Mouse (Mus musculus) fat pad, adult 2 months (tissue): ENCODE data around the gene Dgki.

ENCODE experiments used
- DNase-seq: peaks from one replicate; pipeline ENCODE4 v3.0.0-alpha.2; 2011; ENCODE audit warnings: low read depth, low spot score; ENCODE audit errors: extremely low read depth

Gene Dgki

DNA sequence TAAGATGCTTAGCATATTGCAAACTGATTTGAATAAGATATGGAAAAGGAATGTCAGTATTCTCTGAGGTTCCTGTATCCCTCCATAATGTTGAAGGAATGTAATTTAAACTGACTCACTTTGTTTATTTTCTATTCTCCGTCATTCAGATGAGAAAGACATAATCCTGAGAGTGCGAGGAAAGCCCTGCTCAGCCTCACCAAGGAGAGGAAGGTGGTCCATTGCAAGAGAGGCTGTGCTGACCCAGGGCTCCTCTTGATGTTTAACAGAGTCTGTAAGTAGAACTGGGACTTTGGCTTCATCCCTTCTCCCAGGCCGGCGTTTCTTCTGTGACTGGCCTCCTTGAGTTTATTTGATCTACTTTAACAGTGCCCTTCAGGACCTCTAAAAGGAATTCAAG lies 423.6 kb downstream of the Dgki start:
- no peak for DNase-seq

GRCm38 (mm10) chr6:36875926-36876325 lies 424.1 kb downstream of the Dgki start:
- no peak for DNase-seq

- no peak for DNase-seq
Measured at GRCm38 (mm10) chr6:36872876-36873275, 427.1 kb downstream of the Dgki start.

DNA sequence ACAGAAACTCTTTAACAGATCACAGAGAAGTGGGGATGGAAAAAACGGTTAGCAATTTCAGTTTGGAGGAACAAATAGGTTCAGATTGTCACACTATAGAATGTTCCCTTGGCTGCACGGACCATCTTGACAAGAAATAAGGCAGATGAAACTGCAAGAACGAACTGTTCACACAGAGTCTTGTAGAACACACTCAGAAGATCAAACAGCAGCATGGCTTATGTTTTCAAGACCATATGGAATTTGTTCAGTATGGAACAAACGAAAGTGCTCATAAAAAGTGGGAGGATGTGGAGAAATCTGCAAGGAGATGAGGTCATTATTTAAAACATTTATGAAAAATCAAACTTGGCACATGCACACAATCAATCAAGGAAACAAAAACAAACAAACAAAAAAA lies 431.8 kb downstream of the Dgki start:
- no peak for DNase-seq

- DNase-seq, result no peak
Measured at GRCm38 (mm10) chr6:36858258-36859041, 441.5 kb downstream of the Dgki start.

GRCm38 (mm10) chr6:36857627-36858257 lies 442.2 kb downstream of the Dgki start:
- DNase-seq, result no peak

DNA sequence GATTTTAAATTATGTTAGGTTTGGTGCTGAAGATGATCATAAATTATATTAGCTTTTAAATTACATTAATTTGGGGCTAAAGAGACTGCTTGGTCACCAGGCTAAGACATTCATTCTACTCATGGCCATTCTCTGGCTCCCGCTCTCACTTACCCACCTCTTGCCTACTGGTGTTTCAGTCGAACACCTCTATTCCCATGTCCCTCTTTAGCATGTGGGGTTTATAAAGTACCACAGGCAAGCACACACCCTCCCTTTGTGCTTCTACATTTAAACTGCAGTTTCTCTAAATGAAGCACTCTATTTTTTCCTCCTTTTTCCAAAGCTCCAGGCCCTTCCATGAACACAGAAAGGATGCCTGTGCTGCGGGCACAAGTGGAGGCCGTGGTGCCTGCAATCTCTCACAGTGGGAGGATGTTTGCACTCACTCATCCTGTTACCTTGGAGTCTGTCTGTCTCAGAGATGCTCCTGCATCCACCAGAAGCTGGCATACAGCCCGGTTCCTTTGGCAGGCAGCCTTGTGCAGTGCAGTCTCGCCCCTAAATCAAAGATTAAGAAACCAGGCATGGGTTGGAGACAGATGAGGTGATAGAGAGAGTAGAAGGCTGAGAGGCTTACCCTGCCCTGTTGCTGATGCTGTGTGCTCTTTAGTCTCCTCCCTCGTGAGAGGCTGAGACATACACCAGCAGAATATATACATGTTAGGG lies 449.4 kb downstream of the Dgki start:
- DNase-seq, result no peak

DNA sequence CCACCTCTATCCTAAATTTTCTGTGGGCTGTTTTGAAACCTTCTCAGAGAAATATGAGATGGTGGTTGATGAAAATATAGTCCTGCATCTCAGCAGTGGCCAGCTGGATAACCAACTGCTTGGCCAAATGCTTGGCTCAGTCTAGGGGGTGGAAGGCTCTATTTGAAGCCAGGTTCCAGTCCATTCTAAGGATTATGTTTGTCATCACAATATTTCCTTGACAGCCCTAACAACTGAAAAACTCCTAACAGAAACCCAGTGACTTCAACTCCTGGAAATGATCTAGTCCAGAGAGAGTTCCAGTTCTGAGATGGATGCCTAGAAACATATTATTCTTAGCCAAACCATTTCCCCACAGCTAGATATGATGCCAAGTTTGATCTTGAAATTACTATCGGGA lies 454.7 kb downstream of the Dgki start:
- DNase-seq, result no peak

- no peak for DNase-seq
Measured at GRCm38 (mm10) chr6:36844258-36844657, 455.7 kb downstream of the Dgki start.

GRCm38 (mm10) chr6:36843031-36843488 lies 456.9 kb downstream of the Dgki start:
- DNase-seq, result no peak

- no peak for DNase-seq
Measured at GRCm38 (mm10) chr6:36842101-36842922, 457.7 kb downstream of the Dgki start.

DNA sequence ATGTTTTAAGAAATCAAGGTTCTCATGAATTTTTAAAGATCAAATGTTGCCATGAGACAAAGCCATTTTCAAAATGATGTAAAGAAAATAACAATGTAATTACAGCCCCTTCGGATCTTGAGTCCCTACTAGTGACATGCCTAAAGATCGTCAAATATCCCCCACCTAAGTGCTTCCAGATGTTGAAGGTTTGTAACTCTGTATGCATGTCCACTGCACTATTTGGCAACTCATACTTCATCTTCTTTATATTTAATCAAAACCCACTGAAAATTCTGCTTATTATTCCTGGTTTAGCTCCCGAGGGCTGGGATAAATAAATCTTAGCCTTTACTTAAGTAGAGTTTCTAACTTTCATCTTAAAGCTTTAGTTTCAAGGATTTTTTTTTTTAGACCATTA lies 458.3 kb downstream of the Dgki start:
- no peak for DNase-seq

DNA sequence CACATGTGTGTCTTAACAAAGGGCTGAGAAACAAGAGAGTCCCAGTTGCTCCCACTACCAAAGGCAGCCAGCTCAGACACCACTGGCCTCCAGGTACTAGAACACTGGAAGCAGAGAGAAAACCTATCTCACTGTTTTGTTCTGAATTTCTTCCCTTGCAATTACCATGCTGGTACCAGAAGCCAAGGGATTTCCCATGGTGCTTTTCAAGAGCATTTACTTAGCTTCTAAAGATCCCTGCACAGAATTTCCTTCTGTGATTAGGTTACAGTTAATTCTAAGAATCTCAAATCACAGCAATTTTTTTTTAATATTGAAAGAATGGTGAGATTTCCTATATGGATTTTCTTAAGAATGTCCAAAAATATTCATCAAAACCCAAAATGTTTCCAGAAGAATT lies 458.8 kb downstream of the Dgki start:
- DNase-seq, result no peak

GRCm38 (mm10) chr6:36838747-36839146 lies 461.2 kb downstream of the Dgki start:
- no peak for DNase-seq

- no peak for DNase-seq
Measured at GRCm38 (mm10) chr6:36835351-36835750, 464.6 kb downstream of the Dgki start.

DNA sequence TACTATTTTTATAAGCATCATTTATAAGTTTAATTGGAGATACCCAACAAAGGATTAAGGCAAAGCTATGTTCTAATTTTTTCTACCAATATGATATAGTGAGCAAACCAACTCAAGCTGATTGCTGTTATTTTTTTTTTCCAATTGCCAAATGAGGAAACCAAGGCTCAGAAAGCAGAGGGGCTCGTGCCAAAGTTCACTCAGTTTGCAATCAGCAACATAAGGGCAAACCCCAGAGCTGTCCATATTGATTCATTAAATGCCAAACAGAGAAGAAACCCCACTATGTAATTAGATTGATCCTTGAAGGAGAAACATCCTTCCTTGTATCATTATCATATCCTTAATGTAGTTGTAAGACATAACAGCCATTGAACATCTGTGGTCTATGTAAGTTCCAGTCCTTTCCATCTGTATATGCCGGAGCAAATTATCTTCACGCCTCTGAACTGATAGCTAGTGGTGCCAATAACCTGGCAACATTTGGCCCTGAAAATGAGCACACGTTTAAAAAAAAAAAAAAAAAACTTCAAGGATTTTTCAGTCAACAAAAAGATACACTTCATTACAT lies 465.2 kb downstream of the Dgki start:
- no peak for DNase-seq

GRCm38 (mm10) chr6:36832681-36833080 lies 467.3 kb downstream of the Dgki start:
- DNase-seq, result no peak

DNA sequence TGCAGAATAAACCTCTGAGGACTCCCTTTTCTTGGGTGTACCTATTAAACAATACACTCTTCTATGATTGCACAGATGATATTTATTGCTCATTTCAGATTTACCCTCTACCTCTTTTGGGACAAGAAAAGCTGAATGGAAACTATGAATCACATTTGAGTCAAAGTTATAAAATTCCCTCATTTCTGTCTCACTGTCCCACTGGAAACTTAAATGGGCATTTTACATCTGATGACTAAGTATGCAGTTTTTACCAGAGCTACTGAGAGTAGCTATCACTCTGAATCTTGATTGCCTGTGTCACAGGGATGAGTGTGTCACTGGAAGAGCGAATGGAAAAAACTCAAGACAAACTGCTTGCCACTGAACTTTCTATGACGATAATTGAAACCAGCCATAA lies 467.8 kb downstream of the Dgki start:
- no peak for DNase-seq

- DNase-seq, result no peak
Measured at GRCm38 (mm10) chr6:36830371-36830925, 469.5 kb downstream of the Dgki start.

DNA sequence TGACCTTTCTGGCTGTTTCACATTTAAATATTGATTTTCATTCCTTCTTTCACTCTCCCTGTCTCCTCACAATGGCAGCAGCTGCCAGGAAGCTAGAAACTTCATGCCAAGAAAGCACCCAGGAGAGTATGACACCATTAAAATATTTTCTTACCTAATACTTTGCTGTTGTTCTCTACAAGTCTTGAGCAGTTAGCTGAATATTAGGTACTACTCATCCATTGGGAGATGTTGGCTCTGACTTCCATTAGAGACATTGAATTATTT lies 480.3 kb downstream of the Dgki start:
- no peak for DNase-seq
